In the genomic region with DNA sequence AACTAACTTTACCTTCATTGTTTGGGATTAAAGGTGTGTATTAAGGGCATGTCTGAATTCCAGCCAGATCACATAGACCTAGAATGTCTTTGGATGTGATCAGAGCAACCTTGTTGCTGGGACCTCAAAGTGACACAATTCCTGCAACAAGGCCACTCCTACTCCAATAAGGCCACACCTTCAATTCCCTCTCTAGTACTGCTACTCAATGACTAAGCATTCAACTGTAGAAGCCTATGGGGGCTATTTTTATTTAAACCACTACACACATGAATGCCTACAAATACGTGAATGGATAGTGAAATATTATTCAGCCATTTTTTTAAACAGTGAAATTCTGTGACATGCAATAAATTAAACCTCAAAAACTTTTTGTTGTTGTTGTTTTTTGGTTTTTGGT, we compare ENCODE assay signal across 35 mouse cellular contexts. TPM values are rescaled to one million over a fixed set of nuclear protein-coding genes. Genes with fewer than 3 reads are reported as not detected.
DNase-seq lines count a peak whose midpoint lies in the region; ATAC-seq and TF ChIP-seq lines count a peak whose summit lies in the region.
"Had no signal": no experiment of that assay in that cellular context is flagged by ENCODE, and none has a peak within 500 bp of the region (broad histone marks: within the 10 kb centered on the region; RNA-seq: fewer than 3 reads in every experiment).

No protein-coding gene starts in this region.

- H3K4me1 ChIP-seq in CH12.LX (ENCODE audit: control insufficient read depth in 1 of 2, insufficient read depth in 2 of 2): peaks cover 0 to 7% of the 10 kb centered on the region in 2 experiments; a peak in 2 of 4 replicates
- no peaks in the 10 kb centered on the region for H3K4me1 ChIP-seq in forebrain, embryonic 16.5 days (replicated peaks; ENCODE audit: control insufficient read depth, insufficient read depth, low read length)
- H3K4me1 ChIP-seq: embryonic facial prominence, embryonic 10.5 days; embryonic facial prominence, embryonic 15.5 days; forebrain, embryonic 13.5 days; heart, embryonic 13.5 days; hindbrain, embryonic 10.5 days; hindbrain, embryonic 15.5 days; kidney, embryonic 15.5 days; midbrain, embryonic 12.5 days; neural tube, embryonic 13.5 days had no signal

- H3K27me3 ChIP-seq in CH12.LX (replicated peaks): no peaks in the 10 kb centered on the region
- H3K27me3 ChIP-seq in forebrain, embryonic 16.5 days (replicated peaks; ENCODE audit: control insufficient read depth, insufficient read depth, low read length): no peaks in the 10 kb centered on the region
- H3K27me3 ChIP-seq: embryonic facial prominence, embryonic 15.5 days; forebrain, embryonic 13.5 days; heart, embryonic 13.5 days; hindbrain, embryonic 15.5 days; kidney, embryonic 15.5 days; midbrain, embryonic 12.5 days; neural tube, embryonic 13.5 days had no signal

- in situ Hi-C loops in CH12.LX (cut with MboI; ENCODE audit: low pct_ligation_motif_present, low pct_unique_long_range_greater_than_20kb, low sequenced_read_pairs): no loop called here

- TF ChIP-seq POLR2A in CH12.LX (IDR thresholded peaks at IDR 0.05; ENCODE audit: low read depth, low read length): no peak

- no peak overlapping the region for H3K27ac ChIP-seq in CH12.LX (ENCODE audit: insufficient read depth, low read depth)
- H3K27ac ChIP-seq in forebrain, embryonic 16.5 days (ENCODE audit: low read length): no peak overlapping the region
- H3K27ac ChIP-seq: embryonic facial prominence, embryonic 10.5 days; embryonic facial prominence, embryonic 15.5 days; forebrain, embryonic 13.5 days; gastrocnemius, adult 2 months; heart, embryonic 13.5 days; hindbrain, embryonic 10.5 days; hindbrain, embryonic 15.5 days; kidney, embryonic 15.5 days; layer of hippocampus, adult 2 months; midbrain, embryonic 12.5 days; neural tube, embryonic 13.5 days; stomach, postnatal 0 days had no signal

- 85% methylated on average over 1 of the region's 1 CpGs for WGBS in forebrain, embryonic 16.5 days

- H3K36me3 ChIP-seq in CH12.LX (replicated peaks in 1 of 2; ENCODE audit: control insufficient read depth in 1 of 2, insufficient read depth in 1 of 2, low read length in 1 of 2): peaks cover 0 to 12% of the 10 kb centered on the region in 2 experiments
- no peaks in the 10 kb centered on the region for H3K36me3 ChIP-seq in forebrain, embryonic 16.5 days (ENCODE audit: control insufficient read depth, insufficient read depth)
- H3K36me3 ChIP-seq: embryonic facial prominence, embryonic 10.5 days; embryonic facial prominence, embryonic 15.5 days; heart, embryonic 13.5 days; hindbrain, embryonic 10.5 days; hindbrain, embryonic 15.5 days; kidney, embryonic 15.5 days; midbrain, embryonic 12.5 days; neural tube, embryonic 13.5 days had no signal

- ATAC-seq in erythroid progenitor cell, adult 5-6 weeks (replicated peaks; ENCODE audit: low FRiP score, poor library complexity, severe bottlenecking): peak; percentile 77
- ATAC-seq in forebrain, embryonic 16.5 days: no peak
- ATAC-seq: forebrain, embryonic 13.5 days; inflammation-experienced regulatory T-cells, adult 6 months; lung, postnatal 0 days had no signal

- H3K4me3 ChIP-seq in CH12.LX (replicated peaks in 1 of 3; ENCODE audit: low read depth in 2 of 3, low read length in 2 of 3, poor library complexity in 1 of 3): no peak overlapping the region
- H3K4me3 ChIP-seq in forebrain, embryonic 16.5 days (replicated peaks; ENCODE audit: low read length): no peak overlapping the region
- H3K4me3 ChIP-seq: embryonic facial prominence, embryonic 10.5 days; embryonic facial prominence, embryonic 15.5 days; forebrain, embryonic 13.5 days; gastrocnemius, adult 2 months; heart, embryonic 13.5 days; hindbrain, embryonic 10.5 days; hindbrain, embryonic 15.5 days; kidney, embryonic 15.5 days; layer of hippocampus, adult 2 months; midbrain, embryonic 12.5 days; myocyte; neural tube, embryonic 13.5 days had no signal

- no peaks in the 10 kb centered on the region for H3K79me2 ChIP-seq in CH12.LX (replicated peaks; ENCODE audit: control insufficient read depth, extremely low read depth, insufficient read depth, poor library complexity, severe bottlenecking)

- TF ChIP-seq CTCF in CH12.LX (conservative IDR thresholded peaks at IDR 0.05 in 1 of 2, IDR thresholded peaks at IDR 0.05 in 1 of 2; ENCODE audit: low read depth in 2 of 2, low read length in 2 of 2): no peak

- no peak overlapping the region for H3K9ac ChIP-seq in CH12.LX (ENCODE audit: insufficient read depth, low read depth)
- H3K9ac ChIP-seq in forebrain, embryonic 16.5 days (replicated peaks; ENCODE audit: low read depth, low read length): no peak overlapping the region
- H3K9ac ChIP-seq: embryonic facial prominence, embryonic 15.5 days; forebrain, embryonic 13.5 days; heart, embryonic 13.5 days; hindbrain, embryonic 15.5 days; kidney, embryonic 15.5 days; midbrain, embryonic 12.5 days; neural tube, embryonic 13.5 days had no signal

- DNase-seq in heart, adult 11 months: peak; percentile 7
- DNase-seq in heart, postnatal 36 days: no peak
- DNase-seq in CH12.LX (ENCODE audit: extremely low read depth): peak; percentile 24
- DNase-seq in ZHBTc4 (ENCODE audit: low read depth, low spot score): peak; percentile 23
- no peak for DNase-seq in frontal cortex, adult 2 months (ENCODE audit: extremely low spot score in 1 of 2, low spot score in 1 of 2)
- no peak for DNase-seq in adrenal gland, adult 18-20 months (ENCODE audit: low spot score in 2 of 2)
- DNase-seq: adrenal gland, postnatal 36 days; cerebellum, adult 11 months; cerebellum, adult 9-10 months; gastrocnemius, adult 2 months; gastrocnemius, postnatal 36 days; heart, postnatal 10 days; kidney, adult 11 months; kidney, postnatal 25 days; left cerebral cortex, postnatal 4 days; lung, adult 18-20 months; right cerebral cortex, postnatal 4 days; thymus, adult 18-20 months; thymus, postnatal 25 days had no signal

- no peak for TF ChIP-seq RAD21 in CH12.LX (IDR thresholded peaks at IDR 0.05; ENCODE audit: low read depth, low read length)

- H3K9me3 ChIP-seq in CH12.LX (replicated peaks; ENCODE audit: low read length): no peaks in the 10 kb centered on the region
- H3K9me3 ChIP-seq in forebrain, embryonic 16.5 days (ENCODE audit: control insufficient read depth, low read length): no peaks in the 10 kb centered on the region
- H3K9me3 ChIP-seq: embryonic facial prominence, embryonic 10.5 days; embryonic facial prominence, embryonic 15.5 days; forebrain, embryonic 13.5 days; heart, embryonic 13.5 days; hindbrain, embryonic 10.5 days; hindbrain, embryonic 15.5 days; kidney, embryonic 15.5 days; midbrain, embryonic 12.5 days; neural tube, embryonic 13.5 days had no signal

- dilution Hi-C loops in CH12.LX (cut with MboI; ENCODE audit: extremely low pct_ligation_motif_present, extremely low pct_unique_long_range_greater_than_20kb, low sequenced_read_pairs): no loop called here

- TF ChIP-seq EP300 in CH12.LX (IDR thresholded peaks at IDR 0.05; ENCODE audit: low read length): no peak

- no peak overlapping the region for H3K4me2 ChIP-seq in CH12.LX (ENCODE audit: insufficient read depth, low read depth, poor library complexity, severe bottlenecking)
- no peak overlapping the region for H3K4me2 ChIP-seq in forebrain, embryonic 16.5 days (ENCODE audit: low read length)
- H3K4me2 ChIP-seq: embryonic facial prominence, embryonic 15.5 days; forebrain, embryonic 13.5 days; heart, embryonic 13.5 days; hindbrain, embryonic 15.5 days; kidney, embryonic 15.5 days; midbrain, embryonic 12.5 days; neural tube, embryonic 13.5 days had no signal

- intact Hi-C loops in heart, postnatal 36 days (cut with DNase I): no loop called here

TF ChIP-seq in CH12.LX, 34 proteins besides CTCF, POLR2A, EP300 and RAD21 (continues in another document):
- TF ChIP-seq ZMIZ1 (IDR thresholded peaks at IDR 0.05; ENCODE audit: low read depth, low read length) (no peak), HCFC1 (IDR thresholded peaks at IDR 0.05; ENCODE audit: low read depth, low read length) (no peak), SIN3A (IDR thresholded peaks at IDR 0.05; ENCODE audit: low read length) (no peak), UBTF (IDR thresholded peaks at IDR 0.05; ENCODE audit: low read depth, low read length) (no peak), ELF1 (IDR thresholded peaks at IDR 0.05; ENCODE audit: low read depth, low read length) (no peak), E2F4 (IDR thresholded peaks at IDR 0.05; ENCODE audit: insufficient replicate concordance, low read depth, low read length) (no peak), JUN (IDR thresholded peaks at IDR 0.05; ENCODE audit: insufficient read depth, low read depth, low read length) (no peak)

RNA-seq across cellular contexts. Expression of a gene that starts 28.9 kb away (rescaled TPM):
- 1 to 10 TPM; 4.4 to 7.5 TPM for total RNA-seq in heart, postnatal 36 days (2021)
- total RNA-seq in CH12.LX (2012; rRNA removed) (11.5 and 13.9 TPM in 2 replicates), CH12.LX (2014; rRNA removed) (13.9 and 15.4 TPM in 2 replicates)
- polyA plus RNA-seq in CH12.LX (2012; ENCODE audit: insufficient read length, low read depth): 11.8 and 12.5 TPM in 2 replicates
- total RNA-seq in erythroid progenitor cell, adult 5-6 weeks (2015; ENCODE audit: low replicate concordance): 6.1 and 8.4 TPM in 2 replicates
- 1.1 and 5.3 TPM in 2 replicates for total RNA-seq in erythroid progenitor cell, adult 5-6 weeks (2017; ENCODE audit: low replicate concordance)
- 7.1 and 9.9 TPM in 2 replicates for polyA plus RNA-seq in frontal cortex, adult 2 months (2012; rRNA removed)
- 15.0 and 19.0 TPM in 2 replicates for polyA plus RNA-seq in forebrain, embryonic 16.5 days (2015; fragmentation: Nextera tagmentation; extraction: Ambion mirVana)
- 1 to 10 TPM; 6.6 to 7.9 TPM for total RNA-seq in adrenal gland, adult 18-20 months (2021)

RNA-seq across cellular contexts. Expression of a gene that starts 29.0 kb away (rescaled TPM):
- 10 to 100 TPM; 55.1 to 63.8 TPM for total RNA-seq in heart, postnatal 36 days (2021)
- total RNA-seq in CH12.LX (2012; rRNA removed) (287 and 354 TPM in 2 replicates), CH12.LX (2014; rRNA removed) (357 and 379 TPM in 2 replicates)
- 230 and 247 TPM in 2 replicates for polyA plus RNA-seq in CH12.LX (2012; ENCODE audit: insufficient read length, low read depth)
- total RNA-seq in erythroid progenitor cell, adult 5-6 weeks (2015; ENCODE audit: low replicate concordance): 76.7 and 95.5 TPM in 2 replicates
- total RNA-seq in erythroid progenitor cell, adult 5-6 weeks (2017; ENCODE audit: low replicate concordance): 100 and 110 TPM in 2 replicates
- polyA plus RNA-seq in frontal cortex, adult 2 months (2012; rRNA removed): 29.4 and 30.7 TPM in 2 replicates
- 67.1 and 71.5 TPM in 2 replicates for polyA plus RNA-seq in forebrain, embryonic 16.5 days (2015; fragmentation: Nextera tagmentation; extraction: Ambion mirVana)
- total RNA-seq in adrenal gland, adult 18-20 months (2021): 10 to 100 TPM; 39.7 to 42.2 TPM

RNA-seq across cellular contexts. Expression of a gene that starts 45.4 kb away (rescaled TPM):
- 10 to 100 TPM; 25.4 to 26.1 TPM for total RNA-seq in heart, postnatal 36 days (2021)
- 26.0 and 30.3 TPM in 2 replicates for total RNA-seq in CH12.LX (2012; rRNA removed)
- total RNA-seq in CH12.LX (2014; rRNA removed): 56.5 and 58.4 TPM in 2 replicates
- polyA plus RNA-seq in CH12.LX (2012; ENCODE audit: insufficient read length, low read depth): 119 and 131 TPM in 2 replicates
- 2.9 and 26.0 TPM in 2 replicates for total RNA-seq in erythroid progenitor cell, adult 5-6 weeks (2015; ENCODE audit: low replicate concordance)
- total RNA-seq in erythroid progenitor cell, adult 5-6 weeks (2017; ENCODE audit: low replicate concordance): 2.2 TPM in 1 of 2 replicates, not detected in the other
- polyA plus RNA-seq in frontal cortex, adult 2 months (2012; rRNA removed): 33.0 and 33.1 TPM in 2 replicates
- polyA plus RNA-seq in forebrain, embryonic 16.5 days (2015; fragmentation: Nextera tagmentation; extraction: Ambion mirVana): 24.3 and 44.3 TPM in 2 replicates
- total RNA-seq in adrenal gland, adult 18-20 months (2021): 10 to 100 TPM; 13.7 to 28.0 TPM

Comparison
In these comparisons a context has a peak if more than half of its experiments do, and no peak if none do; other contexts are left out.
1. DNase-seq: peak in heart, adult 11 months (single experiment), CH12.LX (single experiment) and ZHBTc4 (single experiment); none in heart, postnatal 36 days (0 of 2), frontal cortex, adult 2 months (0 of 2) and adrenal gland, adult 18-20 months (0 of 2).